Mouse (Mus musculus): ENCODE measurements around the gene Pfn1. TPM values are rescaled to one million over a fixed set of nuclear protein-coding genes. Genes with fewer than 3 reads are reported as not detected.

Pfn1 gene
- polyA plus RNA-seq, 1 experiment from 2014 or later = 977 TPM

Other genes with a start within 250 kb of the Pfn1 start
- gene Pelp1, start 244.6 kb downstream of the Pfn1 start, polyA plus RNA-seq (2015; fragmentation: Nextera tagmentation; extraction: Ambion mirVana) = 32.0 and 36.3 TPM in 2 replicates
- gene Arrb2, start 222.0 kb downstream of the Pfn1 start, polyA plus RNA-seq (2015; fragmentation: Nextera tagmentation; extraction: Ambion mirVana) = 33.0 and 33.2 TPM in 2 replicates
- 36.6 and 40.8 TPM in 2 replicates for gene Med11, start 202.7 kb downstream of the Pfn1 start, polyA plus RNA-seq (2015; fragmentation: Nextera tagmentation; extraction: Ambion mirVana)
- gene Zmynd15, start 195.2 kb downstream of the Pfn1 start, polyA plus RNA-seq (2015; fragmentation: Nextera tagmentation; extraction: Ambion mirVana) = 0.37 and 0.58 TPM in 2 replicates
- 0.71 and 0.83 TPM in 2 replicates for gene Cxcl16, start 194.7 kb downstream of the Pfn1 start, polyA plus RNA-seq (2015; fragmentation: Nextera tagmentation; extraction: Ambion mirVana)
- gene Tm4sf5, start 149.4 kb downstream of the Pfn1 start, polyA plus RNA-seq (2015; fragmentation: Nextera tagmentation; extraction: Ambion mirVana) = 0.17 and 0.30 TPM in 2 replicates
- 0.57 TPM in 1 of 2 replicates, not detected in the other for gene Vmo1, start 140.0 kb downstream of the Pfn1 start, polyA plus RNA-seq (2015; fragmentation: Nextera tagmentation; extraction: Ambion mirVana)
- not detected in 2 replicates for gene Gltpd2, start 135.4 kb downstream of the Pfn1 start, polyA plus RNA-seq (2015; fragmentation: Nextera tagmentation; extraction: Ambion mirVana)
- gene Psmb6, start 129.3 kb downstream of the Pfn1 start, polyA plus RNA-seq (2015; fragmentation: Nextera tagmentation; extraction: Ambion mirVana) = 912 and 933 TPM in 2 replicates
- gene Gm40193, start 121.7 kb downstream of the Pfn1 start, polyA plus RNA-seq (2015; fragmentation: Nextera tagmentation; extraction: Ambion mirVana) = not detected in 2 replicates
- gene Pld2, start 114.6 kb downstream of the Pfn1 start, polyA plus RNA-seq (2015; fragmentation: Nextera tagmentation; extraction: Ambion mirVana) = 2.9 and 4.6 TPM in 2 replicates
- 10.6 and 11.2 TPM in 2 replicates for gene Mink1, start 91.8 kb downstream of the Pfn1 start, polyA plus RNA-seq (2015; fragmentation: Nextera tagmentation; extraction: Ambion mirVana)
- not detected in 2 replicates for gene 4930544D05Rik, start 38.8 kb downstream of the Pfn1 start, polyA plus RNA-seq (2015; fragmentation: Nextera tagmentation; extraction: Ambion mirVana)
- gene Chrne, start 35.4 kb downstream of the Pfn1 start, polyA plus RNA-seq (2015; fragmentation: Nextera tagmentation; extraction: Ambion mirVana) = not detected in 2 replicates
- 0.15 and 0.30 TPM in 2 replicates for gene Gp1ba, start 15.5 kb downstream of the Pfn1 start, polyA plus RNA-seq (2015; fragmentation: Nextera tagmentation; extraction: Ambion mirVana)
- 108 and 119 TPM in 2 replicates for gene Rnf167, start 7.4 kb downstream of the Pfn1 start, polyA plus RNA-seq (2015; fragmentation: Nextera tagmentation; extraction: Ambion mirVana)
- 156 and 165 TPM in 2 replicates for gene Slc25a11, start 7.2 kb downstream of the Pfn1 start, polyA plus RNA-seq (2015; fragmentation: Nextera tagmentation; extraction: Ambion mirVana)
- gene Eno3, start 2.6 kb upstream of the Pfn1 start, polyA plus RNA-seq (2015; fragmentation: Nextera tagmentation; extraction: Ambion mirVana) = 7.1 and 7.4 TPM in 2 replicates
- gene Spag7, start 14.8 kb upstream of the Pfn1 start, polyA plus RNA-seq (2015; fragmentation: Nextera tagmentation; extraction: Ambion mirVana) = 173 and 177 TPM in 2 replicates
- 11.9 and 13.9 TPM in 2 replicates for gene Camta2, start 33.5 kb upstream of the Pfn1 start, polyA plus RNA-seq (2015; fragmentation: Nextera tagmentation; extraction: Ambion mirVana)
- 0.87 and 0.89 TPM in 2 replicates for gene Inca1, start 45.5 kb upstream of the Pfn1 start, polyA plus RNA-seq (2015; fragmentation: Nextera tagmentation; extraction: Ambion mirVana)
- 1.3 and 1.5 TPM in 2 replicates for gene Kif1c, start 45.9 kb upstream of the Pfn1 start, polyA plus RNA-seq (2015; fragmentation: Nextera tagmentation; extraction: Ambion mirVana)
- 11.5 and 13.4 TPM in 2 replicates for gene Zfp3, start 109.6 kb upstream of the Pfn1 start, polyA plus RNA-seq (2015; fragmentation: Nextera tagmentation; extraction: Ambion mirVana)
- gene Scimp, start 157.9 kb upstream of the Pfn1 start, polyA plus RNA-seq (2015; fragmentation: Nextera tagmentation; extraction: Ambion mirVana) = not detected in 2 replicates
- 66.6 and 69.6 TPM in 2 replicates for gene Rabep1, start 190.1 kb upstream of the Pfn1 start, polyA plus RNA-seq (2015; fragmentation: Nextera tagmentation; extraction: Ambion mirVana)